Mouse (Mus musculus) embryonic facial prominence, embryonic 11.5 days (tissue): ENCODE measurements at regions not wholly inside any gene's neighbourhood (a gene's known extent, or its start where the extent isn't known, plus 50 kb on each side); places are given as distances from the start of the nearest gene placed in this dataset.

Experiments used
- ATAC-seq: fragments of 200-750 bp; cut with Nextera tagmentation; replicated peaks from 2 replicates; pipeline ENCODE4 v1.8.0; 2017; ENCODE audit warnings: low read depth; ENCODE audit not compliant: insufficient number of reproducible peaks, low FRiP score, low TSS enrichment
- DNase-seq: peaks from one replicate; pipeline ENCODE4 v3.0.0-alpha.2; 2015; ENCODE audit warnings: low spot score
- H3K27ac ChIP-seq: fragments of 300-500 bp; sonication (generic); replicated peaks from 2 replicates; pipeline ENCODE4 v1.5.1; 2014; ENCODE audit warnings: mild to moderate bottlenecking, low read depth, low read length, control low read depth
- H3K27me3 ChIP-seq: fragments of 300-500 bp; sonication (generic); 2 replicates; pipeline ENCODE4 v1.6.1; 2014; ENCODE audit warnings: mild to moderate bottlenecking, low read length, moderate library complexity, mixed read lengths; ENCODE audit not compliant: control insufficient read depth, insufficient read depth
- H3K36me3 ChIP-seq: fragments of 300-500 bp; sonication (generic); replicated peaks from 2 replicates; pipeline ENCODE4 v1.6.1; 2014; ENCODE audit warnings: low read depth, mild to moderate bottlenecking, low read length, moderate library complexity, mixed read lengths; ENCODE audit not compliant: control insufficient read depth, insufficient read depth
- H3K4me1 ChIP-seq: fragments of 300-500 bp; sonication (generic); 2 replicates; pipeline ENCODE4 v1.6.1; 2014; ENCODE audit warnings: low read length, mixed read lengths; ENCODE audit not compliant: control insufficient read depth, insufficient read depth
- H3K4me2 ChIP-seq: fragments of 300-500 bp; sonication (generic); 2 replicates; pipeline ENCODE4 v1.6.1; 2014; ENCODE audit warnings: low read depth, mild to moderate bottlenecking, control low read depth, low read length, moderate library complexity
- H3K4me3 ChIP-seq: fragments of 300-500 bp; sonication (generic); 2 replicates; pipeline ENCODE4 v1.5.1; 2014; ENCODE audit warnings: low read depth, low read length, control low read depth
- H3K9ac ChIP-seq: fragments of 300-500 bp; sonication (generic); replicated peaks from 2 replicates; pipeline ENCODE4 v1.6.1; 2014; ENCODE audit warnings: mild to moderate bottlenecking, control low read depth, low read length
- H3K9me3 ChIP-seq: fragments of 300-500 bp; sonication (generic); replicated peaks from 2 replicates; pipeline ENCODE4 v1.6.1; 2016; ENCODE audit warnings: mild to moderate bottlenecking, low read length, inconsistent platforms, mixed read lengths; ENCODE audit not compliant: control insufficient read depth
- WGBS: fragments of 180-500 bp; shearing (Covaris S2); extraction: QIAGEN DNeasy Blood & Tissue Kit; methylation state at CpG from one replicate; pipeline ENCODE4 v1.1.7; 2014; 5-methylcytosine and 5-hydroxymethylcytosine counted together

GRCm38 (mm10) chr1:128868761-128869160 is 276.7 kb upstream of the Cxcr4 start:
- Histone ChIP-seq H3K9me3 (no peaks in the 10 kb centered on the region), H3K4me3 (no peak overlapping the region), H3K36me3 (no peaks in the 10 kb centered on the region), H3K4me1 (no peaks in the 10 kb centered on the region), H3K27ac (no peak overlapping the region), H3K9ac (no peak overlapping the region), H3K27me3 (no peaks in the 10 kb centered on the region), H3K4me2 (no peak overlapping the region)
- no peak for ATAC-seq
- 77% methylated on average over 3 of the region's 3 CpGs for WGBS
- DNase-seq, result no peak

DNA sequence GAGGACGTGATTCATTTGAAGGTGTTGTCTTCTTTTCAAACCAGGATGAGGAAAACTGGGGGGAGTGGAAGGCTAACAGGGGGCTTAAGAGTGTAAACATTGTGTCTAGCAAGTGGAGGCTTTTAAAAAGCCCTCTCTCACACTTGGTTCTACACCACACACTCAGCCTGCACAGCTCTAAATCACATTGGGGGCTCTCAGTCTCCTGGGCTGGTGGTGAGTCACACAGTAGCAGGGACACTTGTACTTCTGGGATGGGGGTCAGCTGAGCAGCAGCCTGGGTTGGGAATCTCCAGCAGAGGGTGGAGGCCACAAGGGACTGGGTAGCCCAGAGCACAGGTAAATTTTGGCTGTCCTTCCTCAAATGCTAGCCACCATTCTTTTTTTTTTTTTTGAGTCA is 268.4 kb upstream of the Cxcr4 start:
- H3K4me2 ChIP-seq, result no peak overlapping the region
- ATAC-seq, result no peak
- no peak overlapping the region for H3K9ac ChIP-seq

GRCm38 (mm10) chr1:128860094-128860493 is 268.0 kb upstream of the Cxcr4 start:
- Histone ChIP-seq H3K36me3 (no peaks in the 10 kb centered on the region), H3K4me1 (no peaks in the 10 kb centered on the region), H3K4me3 (no peak overlapping the region), H3K9me3 (no peaks in the 10 kb centered on the region), H3K9ac (no peak overlapping the region), H3K27ac (no peak overlapping the region), H3K4me2 (no peak overlapping the region), H3K27me3 (no peaks in the 10 kb centered on the region)
- 12% methylated on average over 7 of the region's 7 CpGs for WGBS
- ATAC-seq (no peak), DNase-seq (no peak)

More for the DNA sequence above, 268.4 kb upstream of the Cxcr4 start:
- Histone ChIP-seq H3K4me3 (no peak overlapping the region), H3K36me3 (no peaks in the 10 kb centered on the region), H3K4me1 (no peaks in the 10 kb centered on the region), H3K9me3 (no peaks in the 10 kb centered on the region), H3K27ac (no peak overlapping the region), H3K27me3 (no peaks in the 10 kb centered on the region)
- 12% methylated on average over 1 of the region's 1 CpGs for WGBS
- no peak for DNase-seq

GRCm38 (mm10) chr1:128858661-128859060 is 266.6 kb upstream of the Cxcr4 start:
- no peaks in the 10 kb centered on the region for H3K9me3 ChIP-seq
- no peak overlapping the region for H3K9ac ChIP-seq
- H3K27me3 ChIP-seq, result no peaks in the 10 kb centered on the region
- ATAC-seq (no peak), DNase-seq (no peak)
- WGBS, result 72% methylated on average over 2 of the region's 2 CpGs
- H3K4me2 ChIP-seq, result no peak overlapping the region
- no peaks in the 10 kb centered on the region for H3K36me3 ChIP-seq
- no peaks in the 10 kb centered on the region for H3K4me1 ChIP-seq
- H3K27ac ChIP-seq, result no peak overlapping the region
- H3K4me3 ChIP-seq, result no peak overlapping the region

- H3K36me3 ChIP-seq, result no peaks in the 10 kb centered on the region
These were observed 264.8 kb upstream of the Cxcr4 start for GRCm38 (mm10) chr1:128856933-128857332.

DNA sequence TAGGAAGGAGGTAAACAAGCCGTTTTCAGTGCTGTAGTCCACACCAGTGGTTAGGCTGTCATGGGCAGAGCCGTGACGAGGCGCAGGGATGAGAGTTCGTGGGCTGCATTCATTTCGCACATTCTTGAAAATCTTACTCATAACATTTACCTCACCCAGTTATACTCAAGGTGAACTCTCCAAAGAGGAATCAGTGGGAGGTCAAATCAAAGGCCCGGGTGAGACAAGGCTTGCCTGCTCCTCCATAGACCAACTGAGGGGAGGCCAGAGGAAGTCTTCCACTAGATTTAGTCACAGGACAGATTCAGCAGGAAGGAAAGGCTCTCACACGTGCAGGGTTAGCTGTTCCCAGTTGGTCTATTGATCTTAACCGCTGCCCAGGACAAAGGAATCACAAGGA is 262.6 kb upstream of the Cxcr4 start:
- no peak for ATAC-seq
- 69% methylated on average over 9 of the region's 9 CpGs for WGBS
- DNase-seq, result no peak

More at GRCm38 (mm10) chr1:128856933-128857332, 264.8 kb upstream of the Cxcr4 start:
- Histone ChIP-seq H3K4me3 (no peak overlapping the region), H3K4me1 (no peaks in the 10 kb centered on the region), H3K9me3 (no peaks in the 10 kb centered on the region), H3K27ac (no peak overlapping the region), H3K4me2 (no peak overlapping the region), H3K9ac (no peak overlapping the region), H3K27me3 (no peaks in the 10 kb centered on the region)
- ATAC-seq (no peak), DNase-seq (no peak)
- WGBS, result 57% methylated on average over 2 of the region's 2 CpGs

DNA sequence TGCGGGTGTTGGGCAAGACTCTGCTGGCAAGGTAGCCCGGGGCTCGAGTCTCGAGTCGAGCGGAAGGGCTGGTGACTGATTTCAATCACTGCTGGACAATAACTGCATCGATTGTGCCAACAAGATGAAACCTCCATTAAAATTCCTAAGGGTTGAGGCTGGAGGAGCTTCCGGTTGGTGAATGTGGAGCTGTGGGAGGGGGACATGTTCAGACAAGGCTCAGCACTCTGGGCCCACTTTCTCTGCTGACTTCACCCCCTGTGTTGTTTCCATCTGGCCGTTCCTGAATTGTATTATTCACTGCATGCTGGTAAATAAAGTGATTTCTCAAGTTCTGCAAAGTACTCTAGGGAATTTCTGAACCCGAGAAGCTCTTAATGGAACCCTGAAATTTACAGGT is 261.2 kb upstream of the Cxcr4 start:
- Histone ChIP-seq H3K4me3 (no peak overlapping the region), H3K9me3 (no peaks in the 10 kb centered on the region), H3K27me3 (no peaks in the 10 kb centered on the region), H3K4me2 (no peak overlapping the region), H3K27ac (no peak overlapping the region), H3K36me3 (no peaks in the 10 kb centered on the region), H3K4me1 (no peaks in the 10 kb centered on the region), H3K9ac (no peak overlapping the region)
- WGBS, result 87% methylated on average over 9 of the region's 10 CpGs
- DNase-seq (no peak), ATAC-seq (no peak)

More for the DNA sequence above, 262.6 kb upstream of the Cxcr4 start:
- no peak overlapping the region for H3K27ac ChIP-seq
- H3K36me3 ChIP-seq, result no peaks in the 10 kb centered on the region
- H3K4me1 ChIP-seq, result no peaks in the 10 kb centered on the region
- no peak overlapping the region for H3K4me3 ChIP-seq
- H3K9ac ChIP-seq, result no peak overlapping the region
- no peaks in the 10 kb centered on the region for H3K9me3 ChIP-seq
- H3K4me2 ChIP-seq, result no peak overlapping the region
- H3K27me3 ChIP-seq, result no peaks in the 10 kb centered on the region

GRCm38 (mm10) chr1:128837361-128837760 is 245.3 kb upstream of the Cxcr4 start:
- no peaks in the 10 kb centered on the region for H3K27me3 ChIP-seq
- H3K9me3 ChIP-seq, result no peaks in the 10 kb centered on the region
- H3K9ac ChIP-seq, result no peak overlapping the region
- 80% methylated on average over 4 of the region's 4 CpGs for WGBS
- DNase-seq, result no peak
- H3K4me3 ChIP-seq, result no peak overlapping the region
- H3K4me2 ChIP-seq, result no peak overlapping the region
- no peaks in the 10 kb centered on the region for H3K4me1 ChIP-seq
- H3K27ac ChIP-seq, result no peak overlapping the region
- no peak for ATAC-seq
- no peaks in the 10 kb centered on the region for H3K36me3 ChIP-seq
